Mouse (Mus musculus) C2C12 (cell line): ENCODE measurements around the gene Pdss2.

Experiments used
- CEBPB ChIP-seq: IDR thresholded peaks from one replicate; pipeline ENCODE4 v1.6.1; 2011; ENCODE audit warnings: low read depth, mild to moderate bottlenecking, control low read depth, moderate library complexity
- CTCF ChIP-seq: IDR thresholded peaks from one replicate; pipeline ENCODE4 v1.5.1; 2011; ENCODE audit not compliant: control insufficient read depth, insufficient read depth, insufficient read length
- FOSL1 ChIP-seq: IDR thresholded peaks from one replicate; pipeline ENCODE4 v1.8.0; 2011; ENCODE audit warnings: mild to moderate bottlenecking, low read length; ENCODE audit not compliant: poor library complexity, insufficient read depth, severe bottlenecking
- MAX ChIP-seq: IDR thresholded peaks from one replicate; pipeline ENCODE4 v1.6.1; 2011; ENCODE audit warnings: mild to moderate bottlenecking, control low read depth
- MYOD1 ChIP-seq: IDR thresholded peaks from one replicate; pipeline ENCODE4 v1.6.1; 2011; ENCODE audit warnings: low read depth; ENCODE audit not compliant: control insufficient read depth, insufficient read length
- MYOG ChIP-seq: IDR thresholded peaks from one replicate; pipeline ENCODE4 v1.6.1; 2011; ENCODE audit not compliant: control insufficient read depth, insufficient read length; ENCODE audit errors: extremely low read depth
- USF1 ChIP-seq: IDR thresholded peaks from one replicate; pipeline ENCODE4 v1.6.1; 2011; ENCODE audit warnings: low read depth, mild to moderate bottlenecking, control low read depth, moderate library complexity

- TF ChIP-seq CTCF (no peak), MYOG (no peak), MYOD1 (no peak), FOSL1 (no peak), USF1 (no peak), CEBPB (no peak), MAX (no peak)
Observed at GRCm38 (mm10) chr10:43373035-43373434, 151.7 kb downstream of the Pdss2 start.
